Mouse (Mus musculus) testis, adult 2 months (tissue): ENCODE measurements around the gene Neurl1a.

ENCODE experiments used
- CTCF ChIP-seq: fragments of 200-500 bp; IDR thresholded peaks from 2 replicates; pipeline ENCODE4 v1.5.1; 2012; ENCODE audit warnings: low read depth, mild to moderate bottlenecking, inconsistent platforms, low read length, moderate library complexity; ENCODE audit not compliant: control insufficient read depth, insufficient read depth, insufficient replicate concordance
- POLR2A ChIP-seq: fragments of 200-500 bp; IDR thresholded peaks from 2 replicates; pipeline ENCODE4 v1.6.1; 2012; ENCODE audit warnings: low read depth, mild to moderate bottlenecking, inconsistent platforms, low read length, moderate library complexity; ENCODE audit not compliant: control insufficient read depth

DNA sequence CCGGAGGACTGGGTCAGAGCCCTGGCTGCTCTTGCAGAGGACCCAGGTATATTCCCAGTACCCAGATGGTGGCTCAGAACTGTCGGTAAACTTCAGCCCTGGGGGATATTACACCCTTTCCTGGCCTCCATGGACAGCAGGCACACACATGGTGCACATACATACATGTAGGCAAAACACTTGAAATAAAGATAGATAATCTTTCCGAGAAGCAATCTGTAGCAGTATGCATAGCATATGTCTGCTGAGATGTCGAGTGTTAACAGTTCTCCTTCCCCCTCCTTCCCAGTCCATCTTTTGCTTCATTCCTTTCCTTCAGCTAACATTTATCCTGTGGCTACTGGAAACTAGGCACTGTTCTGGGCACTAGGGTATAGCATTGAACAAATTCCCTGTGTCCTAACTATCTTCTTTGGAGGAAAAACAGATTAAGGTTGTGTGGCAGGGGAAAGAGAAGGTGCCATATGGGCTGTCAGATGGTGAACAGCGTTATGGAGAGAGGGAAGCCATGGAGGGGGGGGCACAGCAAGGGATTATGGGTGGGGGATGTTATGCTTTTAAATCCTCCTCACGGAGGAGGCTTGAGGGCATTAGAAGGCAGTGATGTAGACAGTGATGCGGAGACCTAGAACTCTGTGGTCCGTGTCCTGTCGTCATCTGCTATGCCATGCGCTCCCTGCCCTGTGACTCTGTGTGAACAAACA is 33.1 kb downstream of the Neurl1a start:
- no peak for TF ChIP-seq POLR2A
- no peak for TF ChIP-seq CTCF
